Mouse (Mus musculus) G1E (cell line): ENCODE measurements around the gene Stub1. TPM values are rescaled to one million over a fixed set of nuclear protein-coding genes. Genes with fewer than 3 reads are reported as not detected.
A peak's percentile ranks its signal among the peaks of the same experiment; 100 is the strongest.

Experiments
- ATAC-seq: 2 replicates; pipeline ENCODE4 v1.8.0; 2016; ENCODE audit warnings: mild to moderate bottlenecking; ENCODE audit not compliant: insufficient number of reproducible peaks, poor library complexity, low FRiP score, severe bottlenecking; ENCODE audit errors: extremely low read depth
- DNase-seq: peaks from one replicate; pipeline ENCODE4 v3.0.0; 2012; ENCODE audit warnings: low spot score
- H3K27me3 ChIP-seq: 2 replicates; pipeline ENCODE4 v1.6.1; 2012; ENCODE audit warnings: mild to moderate bottlenecking, low read length, inconsistent platforms; ENCODE audit not compliant: insufficient read depth
- H3K36me3 ChIP-seq: replicated peaks from 2 replicates; pipeline ENCODE3; 2012; ENCODE audit warnings: mild to moderate bottlenecking, inconsistent platforms
- H3K4me1 ChIP-seq: 2 replicates; pipeline ENCODE4 v1.6.1; 2012; ENCODE audit warnings: low read depth, low read length, inconsistent platforms, mixed read lengths; ENCODE audit not compliant: insufficient read depth
- H3K4me3 ChIP-seq: 2 replicates; pipeline ENCODE4 v1.5.1; 2012; ENCODE audit warnings: low read depth, mild to moderate bottlenecking, inconsistent platforms, low read length, moderate library complexity, mixed read lengths
- H3K9me3 ChIP-seq: replicated peaks from 2 replicates; pipeline ENCODE4 v1.6.1; 2012; ENCODE audit warnings: inconsistent platforms
- CTCF ChIP-seq: IDR thresholded peaks from 2 replicates; pipeline ENCODE4 v1.5.1; 2012; ENCODE audit warnings: low read depth, low read length, inconsistent platforms, mixed read lengths
- GATA1 ChIP-seq: IDR thresholded peaks from 2 replicates; pipeline ENCODE4 v1.6.1; 2012; ENCODE audit warnings: borderline replicate concordance, low read length, inconsistent platforms, mixed read lengths
- GATA2 ChIP-seq: IDR thresholded peaks from 2 replicates; pipeline ENCODE4 v1.6.1; 2012; ENCODE audit warnings: low read depth, low read length, inconsistent platforms, borderline replicate concordance
- POLR2AphosphoS5 ChIP-seq: IDR thresholded peaks from 2 replicates; pipeline ENCODE4 v1.6.1; 2012; ENCODE audit warnings: low read depth, low read length, inconsistent platforms; ENCODE audit not compliant: insufficient replicate concordance
- TAL1 ChIP-seq: conservative IDR thresholded peaks from 2 replicates; pipeline ENCODE4 v1.6.1; 2012; ENCODE audit warnings: low read depth, low read length, inconsistent platforms, mixed read lengths
- polyA plus RNA-seq: library from polyadenylated mRNA; stranded (reverse); fragments of >175 nt; gene quantifications from 2 replicates; pipeline ENCODE4 v1.2.3, GENCODE M21; 2012
- total RNA-seq, 2 experiments: library from RNA; stranded (forward) in 1 of 2; stranded (reverse) in 1 of 2; fragments of 200-1000 nt in 1 of 2; fragments of >200 nt in 1 of 2; fragmentation: Nextera tagmentation in 1 of 2; gene quantifications; 2 replicates each; pipeline ENCODE4 v1.2.3; 2014 to 2017

Gene Stub1
- total and polyA plus RNA-seq, 3 experiments = 30.1 to 90.8 (median 81.7) TPM

DNA sequence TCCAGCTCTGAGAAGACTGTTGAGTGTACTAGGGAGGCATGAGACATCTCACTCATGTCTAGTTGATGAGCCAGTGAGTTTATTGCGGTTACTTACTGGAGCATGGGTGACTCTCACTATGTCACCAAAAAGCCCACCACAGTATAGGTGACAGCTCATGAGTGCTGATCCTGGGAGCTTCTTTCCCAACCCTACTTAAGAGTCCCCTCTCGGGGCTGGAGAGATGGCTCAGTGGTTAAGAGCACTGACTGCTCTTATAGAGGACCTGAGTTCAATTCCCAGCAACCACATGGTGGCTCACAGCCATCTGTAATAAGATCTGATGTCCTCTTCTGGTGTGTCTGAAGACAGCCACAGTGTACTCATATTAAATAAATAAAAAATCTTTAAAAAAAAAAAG, 36.8 kb upstream of the Stub1 start:
- DNase-seq (no peak), ATAC-seq (no peak)
- H3K4me1 ChIP-seq = peaks cover 51% of the 10 kb centered on the region
- H3K36me3 ChIP-seq = peaks cover 20% of the 10 kb centered on the region
- H3K4me3 ChIP-seq = no peak overlapping the region
- no peaks in the 10 kb centered on the region for H3K9me3 ChIP-seq
- H3K27me3 ChIP-seq = no peaks in the 10 kb centered on the region; the same call in 1 of the 2 replicates
- TF ChIP-seq GATA2 (no peak), POLR2AphosphoS5 (no peak), GATA1 (no peak), TAL1 (no peak), CTCF (no peak)

- peaks cover 24% of the 10 kb centered on the region for H3K36me3 ChIP-seq
- H3K4me1 ChIP-seq = peaks cover 48% of the 10 kb centered on the region
- DNase-seq = no peak
- H3K27me3 ChIP-seq = no peaks in the 10 kb centered on the region; the same call in 1 of the 2 replicates
- no peak overlapping the region for H3K4me3 ChIP-seq
- no peaks in the 10 kb centered on the region for H3K9me3 ChIP-seq
- TF ChIP-seq GATA2 (no peak), GATA1 (no peak), TAL1 (no peak), POLR2AphosphoS5 (no peak), CTCF (no peak)
- no peak for ATAC-seq
Measured at GRCm38 (mm10) chr17:25869498-25869897, 36.3 kb upstream of the Stub1 start.

DNA sequence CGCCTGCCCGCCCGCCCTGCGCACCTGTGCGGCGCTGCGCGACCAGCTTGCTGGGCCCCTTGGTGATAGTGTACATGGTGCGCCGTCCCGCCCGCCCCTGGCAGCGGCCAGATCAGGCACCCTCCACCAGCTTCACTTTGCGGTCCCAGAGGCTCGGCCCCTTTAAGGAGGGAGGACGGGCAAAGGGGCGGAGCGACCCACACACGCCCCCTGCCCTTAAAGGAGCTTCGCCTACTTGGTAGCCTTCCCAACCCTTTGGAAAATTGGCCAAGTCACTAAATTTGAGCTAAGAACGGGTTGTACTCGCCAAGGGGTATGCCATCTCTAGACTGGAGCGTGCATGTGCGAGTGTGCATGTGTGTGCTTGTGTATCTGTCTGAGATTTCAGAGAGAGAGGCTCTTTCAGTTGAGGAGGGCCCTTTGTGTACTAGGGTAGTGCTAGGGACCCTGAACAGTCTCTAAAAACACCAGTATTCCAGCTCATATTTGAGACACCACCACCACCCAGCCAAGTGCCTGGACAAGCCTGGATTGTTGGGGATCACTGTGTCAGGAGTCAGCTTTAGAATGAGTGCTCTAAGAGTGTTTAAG, 35.5 kb upstream of the Stub1 start, which contains the start of gene Mcrip2:
Mcrip2 (minus strand) TSS at position 164 of the 591 bp plus-strand sequence.
- ATAC-seq (peak; percentile 60), DNase-seq (peak; percentile 79)
- Histone ChIP-seq H3K9me3 (no peaks in the 10 kb centered on the region), H3K4me3 (peak within 1 kb of the TSS; percentile 83), H3K27me3 (no peaks in the 10 kb centered on the region; the same call in 1 of the 2 replicates), H3K36me3 (peaks cover 32% of the 10 kb centered on the region), H3K4me1 (peaks cover 40% of the 10 kb centered on the region)
- TF ChIP-seq POLR2AphosphoS5 (no peak), GATA2 (no peak), TAL1 (no peak), CTCF (no peak), GATA1 (no peak)

DNA sequence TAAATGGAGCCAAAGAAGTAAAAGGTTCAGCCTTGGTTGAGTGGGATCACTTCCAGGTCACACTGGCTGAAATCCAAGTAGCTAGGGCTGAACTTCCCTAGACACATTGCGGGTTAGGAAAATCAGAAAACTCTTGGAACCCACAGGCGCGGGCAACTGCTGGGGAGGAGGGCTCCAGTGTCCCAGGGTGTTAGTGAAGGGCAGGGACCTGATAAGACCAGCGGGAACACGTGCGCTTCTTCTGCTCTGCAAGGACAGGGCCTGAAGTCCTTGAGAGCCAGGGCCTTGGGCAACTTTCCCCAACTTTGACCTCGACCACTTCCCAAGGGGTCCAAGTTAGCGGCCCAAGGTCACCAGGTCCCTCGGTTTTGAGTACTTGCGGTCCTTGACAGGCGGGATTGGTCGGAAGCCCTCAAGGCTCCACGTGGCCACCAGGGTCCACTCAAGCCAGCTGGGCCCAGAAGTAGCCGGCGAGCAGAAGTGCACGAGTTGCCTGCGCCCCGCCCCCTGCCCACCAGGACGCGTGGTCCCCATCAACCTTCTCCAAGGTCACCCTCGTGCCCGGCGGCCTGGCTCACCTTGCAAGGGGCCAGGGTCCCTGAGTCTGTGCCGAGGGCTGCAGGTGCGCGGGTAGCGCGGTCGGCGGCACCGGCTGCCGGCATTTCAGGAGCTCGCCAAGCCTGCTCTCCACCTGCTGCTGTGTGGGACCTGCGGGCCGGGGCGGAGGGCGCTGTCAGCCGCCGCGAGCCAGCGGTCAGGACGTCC, 34.8 kb upstream of the Stub1 start:
- Histone ChIP-seq H3K27me3 (no peaks in the 10 kb centered on the region; the same call in 1 of the 2 replicates), H3K4me1 (peaks cover 37% of the 10 kb centered on the region), H3K36me3 (peaks cover 37% of the 10 kb centered on the region), H3K9me3 (no peaks in the 10 kb centered on the region), H3K4me3 (peak overlapping the region; percentile 83)
- ATAC-seq (no peak), DNase-seq (no peak)
- no peak for TF ChIP-seq CTCF
- TF ChIP-seq GATA2 = no peak
- TF ChIP-seq GATA1 = no peak
- TF ChIP-seq POLR2AphosphoS5 = no peak
- no peak for TF ChIP-seq TAL1

DNA sequence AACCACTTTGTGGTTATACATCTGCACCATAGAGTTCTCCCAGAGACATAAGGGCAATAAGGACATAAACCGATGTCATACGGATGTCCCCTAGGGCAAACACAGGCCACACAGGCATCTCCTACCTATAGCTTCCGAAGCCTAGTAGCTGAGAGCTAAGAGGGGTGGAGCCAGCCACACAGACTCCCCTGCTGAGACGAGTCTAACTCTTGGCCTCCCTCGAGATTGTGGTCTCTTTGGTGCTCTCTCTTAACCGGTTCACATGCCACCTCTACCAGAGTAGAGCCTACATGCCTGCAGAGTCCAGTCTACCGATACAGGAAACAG, 34.3 kb upstream of the Stub1 start:
- Histone ChIP-seq H3K9me3 (no peaks in the 10 kb centered on the region), H3K4me3 (peak overlapping the region; percentile 83; the same call in 1 of the 2 replicates), H3K27me3 (no peaks in the 10 kb centered on the region; the same call in 1 of the 2 replicates), H3K36me3 (peaks cover 39% of the 10 kb centered on the region), H3K4me1 (peaks cover 39% of the 10 kb centered on the region)
- peak; percentile 4; the same call in 1 of the 2 replicates for ATAC-seq
- peak; percentile 45 for DNase-seq
- TF ChIP-seq GATA2 (no peak), GATA1 (no peak), CTCF (no peak), TAL1 (no peak), POLR2AphosphoS5 (no peak)

- Histone ChIP-seq H3K9me3 (no peaks in the 10 kb centered on the region), H3K4me1 (peaks cover 47% of the 10 kb centered on the region), H3K4me3 (no peak overlapping the region), H3K27me3 (no peaks in the 10 kb centered on the region; the same call in 1 of the 2 replicates), H3K36me3 (peaks cover 39% of the 10 kb centered on the region)
- DNase-seq (no peak), ATAC-seq (no peak)
- TF ChIP-seq CTCF (no peak), TAL1 (no peak), GATA1 (no peak), GATA2 (no peak), POLR2AphosphoS5 (no peak)
Measured at GRCm38 (mm10) chr17:25866172-25866571, 33.0 kb upstream of the Stub1 start.
